Mouse (Mus musculus): ENCODE results near the gene Zfp46. TPM values are rescaled to one million over a fixed set of nuclear protein-coding genes. Genes with fewer than 3 reads are reported as not detected.

Zfp46 gene
- total RNA-seq, 2 experiments from 2014 or later: 39.3 to 54.1 TPM

GRCm38 (mm10) chr4:136304181-136304580, 19.7 kb downstream of the Zfp46 start:
- DNase-seq (ENCODE audit: low spot score): no peak
- intact Hi-C loops (cut with DNase I): no loop called here

- DNase-seq (ENCODE audit: low spot score): no peak
- intact Hi-C loops (cut with DNase I): loop anchor here (2.0 kb wide), 1 partner anchor 22 kb away; no protein-coding TSS in a partner anchor
These were observed 23.9 kb downstream of the Zfp46 start for GRCm38 (mm10) chr4:136308355-136308754.

- DNase-seq (ENCODE audit: low spot score): no peak
- intact Hi-C loops (cut with DNase I): loop anchor here (2.0 kb wide), 1 partner anchor 23 kb away; no protein-coding TSS in a partner anchor
These were observed 25.3 kb downstream of the Zfp46 start for GRCm38 (mm10) chr4:136309780-136310179.

DNA sequence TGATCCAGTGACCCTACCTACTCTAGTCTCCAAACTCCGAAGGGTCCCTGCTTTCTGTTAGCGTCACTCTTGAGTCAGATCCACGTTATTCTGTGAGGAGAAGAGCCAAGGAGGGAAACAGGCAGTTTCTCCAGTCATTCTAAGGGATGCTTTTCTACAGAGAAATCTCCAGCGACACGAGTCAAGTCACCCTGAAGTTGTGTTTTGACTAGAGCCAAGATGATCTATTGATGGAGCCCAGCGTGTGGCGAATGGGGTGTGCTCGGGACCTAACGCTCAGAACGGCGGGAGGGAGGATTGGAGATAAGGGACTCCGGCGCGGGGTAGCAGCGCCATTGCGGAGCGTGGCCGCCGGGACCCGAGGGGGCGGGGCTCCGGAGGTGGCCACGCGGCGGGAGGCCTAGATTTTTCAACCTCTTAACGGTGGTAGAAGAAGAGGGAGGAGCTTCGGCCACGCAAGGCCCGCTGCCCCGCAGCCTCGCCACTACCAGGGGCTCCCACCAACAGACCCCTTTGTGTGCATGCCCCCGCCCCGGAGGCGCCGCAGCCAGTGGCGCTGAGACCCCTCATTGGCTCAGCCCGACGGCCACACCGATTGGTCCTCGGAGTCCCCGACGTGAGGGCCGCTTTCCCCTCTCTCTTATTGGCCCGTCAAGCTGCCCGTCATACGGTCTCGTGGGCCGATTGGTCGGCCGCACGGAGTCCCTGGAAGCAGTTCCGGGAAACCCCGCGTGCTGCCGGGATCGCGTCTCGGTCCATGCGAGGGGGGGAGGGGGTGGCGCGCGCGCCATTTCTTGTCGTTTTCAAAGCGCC, 26.0 kb downstream of the Zfp46 start, which contains the start of gene Hnrnpr:
TSS of gene Hnrnpr (plus strand) at position 714 of the 813 bp plus-strand sequence.
- intact Hi-C loops (cut with DNase I): no loop called here

DNA sequence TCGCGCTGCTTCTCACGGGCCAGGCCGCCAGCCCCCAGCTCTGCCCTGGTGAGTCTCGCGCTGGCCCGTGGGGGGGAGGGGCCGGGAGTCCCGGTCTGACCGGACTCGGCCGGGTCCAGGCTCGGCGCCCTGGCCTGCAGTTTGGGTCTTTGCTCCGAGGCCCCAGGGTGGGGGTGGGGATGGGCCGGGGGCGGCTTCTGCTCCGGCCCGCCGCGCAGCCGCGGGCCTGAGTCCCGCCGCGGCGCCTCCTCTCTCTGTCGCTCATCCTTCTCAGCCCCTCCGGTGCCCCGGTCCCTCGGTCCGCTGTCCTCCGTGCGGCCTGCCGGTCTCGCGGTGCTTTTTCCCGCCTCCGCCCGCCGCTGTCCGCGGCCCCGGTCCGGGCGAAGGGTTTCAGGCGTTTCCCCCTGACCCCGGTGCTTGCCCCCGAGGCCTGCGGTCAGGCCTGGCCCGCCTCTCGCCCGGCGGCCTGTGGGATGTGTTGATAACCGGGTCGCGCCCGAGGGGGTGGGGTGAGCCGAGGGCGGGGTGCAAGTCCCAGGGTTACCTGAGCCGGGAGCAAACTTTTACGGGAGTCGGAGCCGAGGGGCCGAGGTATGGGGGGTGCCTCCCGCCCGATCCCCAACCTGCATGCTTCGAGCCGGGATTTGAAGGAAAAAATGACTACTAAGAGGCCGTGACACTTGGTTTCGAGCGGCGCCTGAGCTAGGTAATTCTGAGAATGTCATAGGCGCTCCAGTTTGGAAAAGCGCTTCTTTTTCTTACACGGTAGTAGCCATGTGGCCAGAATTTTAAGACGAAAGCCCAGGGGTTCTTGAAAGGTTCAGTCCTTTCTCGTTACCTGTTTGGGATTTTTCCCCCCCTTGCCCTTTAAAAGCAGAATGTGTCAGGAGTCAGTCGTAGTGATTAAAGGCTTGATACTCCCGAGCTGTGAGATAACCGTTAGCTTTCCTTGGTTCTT, 26.8 kb downstream of the Zfp46 start:
- DNase-seq (ENCODE audit: low spot score): peak; percentile 39
- intact Hi-C loops (cut with DNase I): no loop called here

More for the DNA sequence above, 26.0 kb downstream of the Zfp46 start, which contains the start of gene Hnrnpr:
- peak; percentile 98 for DNase-seq (ENCODE audit: low spot score)

- no peak for DNase-seq (ENCODE audit: low spot score)
- intact Hi-C loops (cut with DNase I): no loop called here
These were observed 28.1 kb downstream of the Zfp46 start for GRCm38 (mm10) chr4:136312616-136313015.

- no peak for DNase-seq (ENCODE audit: low spot score)
- intact Hi-C loops (cut with DNase I): no loop called here
These were observed 33.2 kb downstream of the Zfp46 start for GRCm38 (mm10) chr4:136317667-136318066.

- intact Hi-C loops (cut with DNase I): loop anchor here (5.0 kb wide), 2 partner anchors 33 to 118 kb away; no protein-coding TSS in a partner anchor
- DNase-seq (ENCODE audit: low spot score): no peak
These were observed 35.5 kb downstream of the Zfp46 start for GRCm38 (mm10) chr4:136320016-136320415.

GRCm38 (mm10) chr4:136324226-136324625, 39.7 kb downstream of the Zfp46 start:
- peak; percentile 2 for DNase-seq (ENCODE audit: low spot score)
- intact Hi-C loops (cut with DNase I): loop anchor here (1.0 to 5.0 kb wide), 3 partner anchors 37 to 122 kb away; no protein-coding TSS in a partner anchor

DNA sequence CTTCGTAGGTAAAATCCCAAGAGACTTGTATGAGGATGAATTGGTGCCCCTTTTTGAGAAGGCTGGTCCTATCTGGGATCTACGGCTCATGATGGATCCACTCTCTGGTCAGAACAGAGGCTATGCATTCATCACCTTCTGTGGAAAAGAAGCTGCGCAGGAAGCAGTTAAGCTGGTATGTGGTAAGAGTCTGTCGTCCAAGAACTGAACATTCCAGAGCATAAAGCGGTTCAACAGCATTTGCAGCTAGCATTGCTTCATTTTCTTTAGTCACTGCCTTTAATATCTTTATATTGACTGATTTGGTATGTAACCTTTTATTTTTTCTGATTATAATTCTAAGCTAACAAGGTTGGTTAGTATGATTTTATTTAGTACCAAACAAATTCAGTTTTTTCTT, 42.8 kb downstream of the Zfp46 start:
- no peak for DNase-seq (ENCODE audit: low spot score)
- intact Hi-C loops (cut with DNase I): no loop called here

DNA sequence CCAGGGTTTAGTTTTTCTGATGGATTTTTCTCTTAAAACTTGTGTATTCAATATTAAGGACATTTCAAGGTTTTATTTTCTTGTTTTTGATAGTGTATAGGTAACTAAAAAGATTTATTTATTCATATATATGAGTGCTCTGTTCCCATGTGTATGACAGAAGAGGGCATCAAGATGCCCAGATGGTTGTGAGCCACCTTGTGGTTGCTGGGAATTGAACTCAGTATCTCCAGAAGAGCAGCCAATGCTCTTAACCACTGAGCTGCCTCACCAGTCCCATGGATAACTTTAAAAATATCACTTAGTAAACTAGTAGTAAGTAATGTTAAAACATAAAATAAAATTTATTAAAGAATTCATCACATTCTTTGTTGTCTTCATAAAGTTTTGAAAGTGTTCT, 43.6 kb downstream of the Zfp46 start:
- intact Hi-C loops (cut with DNase I): no loop called here
- no peak for DNase-seq (ENCODE audit: low spot score)

DNA sequence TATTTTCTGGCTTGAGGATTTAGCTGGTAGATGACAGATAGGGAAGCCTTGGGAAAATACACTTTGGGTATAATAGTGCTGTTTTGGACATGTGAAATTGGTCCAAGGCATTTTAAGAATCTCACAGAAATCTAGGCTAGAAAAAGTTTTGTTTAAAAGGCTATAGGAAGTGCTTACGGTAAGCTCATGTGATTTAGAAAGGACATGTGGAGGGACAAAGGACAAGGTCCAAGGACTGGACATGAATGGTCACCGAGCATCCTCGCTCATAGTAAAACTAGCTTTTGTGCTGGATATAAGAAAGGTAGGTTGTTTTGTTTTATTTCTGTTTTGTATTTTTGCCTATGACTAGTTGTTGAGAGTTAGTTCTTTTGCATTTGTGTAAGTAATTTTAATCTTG, 47.2 kb downstream of the Zfp46 start:
- intact Hi-C loops (cut with DNase I): no loop called here
- no peak for DNase-seq (ENCODE audit: low spot score)

- intact Hi-C loops (cut with DNase I): no loop called here
- no peak for DNase-seq (ENCODE audit: low spot score)
These were observed 48.7 kb downstream of the Zfp46 start for GRCm38 (mm10) chr4:136333191-136333590.

GRCm38 (mm10) chr4:136335065-136335464, 50.6 kb downstream of the Zfp46 start:
- intact Hi-C loops (cut with DNase I): no loop called here
- DNase-seq (ENCODE audit: low spot score): no peak

- DNase-seq (ENCODE audit: low spot score): no peak
- intact Hi-C loops (cut with DNase I): no loop called here
These were observed 52.6 kb downstream of the Zfp46 start for GRCm38 (mm10) chr4:136337129-136337528.

Other genes starting within 250 kb of the Zfp46 start
- gene Rpl11, start 231.3 kb upstream of the Zfp46 start, total RNA-seq (2021): 100 to 1,000 TPM; 230 to 252 TPM
- gene Id3, start 141.2 kb upstream of the Zfp46 start, total RNA-seq (2021): 10 to 100 TPM; 46.9 to 70.1 TPM
- gene E2f2, start 112.3 kb upstream of the Zfp46 start, total RNA-seq (2021): 1 to 10 TPM; 1.9 to 4.3 TPM
- 10 to 100 TPM in 1 of 2 experiments, 1 to 10 TPM in 1; 8.7 to 11.8 TPM for gene Asap3, start 78.3 kb upstream of the Zfp46 start, total RNA-seq (2021)
- gene Tcea3, start 37.0 kb upstream of the Zfp46 start, total RNA-seq (2021): 100 to 1,000 TPM; 101 to 111 TPM
- gene Hnrnpr, start 26.3 kb downstream of the Zfp46 start, total RNA-seq (2021): 10 to 100 TPM; 44.6 to 44.9 TPM
- not detected for gene Htr1d, start 138.8 kb downstream of the Zfp46 start, total RNA-seq (2021)
- under 1 TPM; 0.23 to 0.53 TPM for gene 6030445D17Rik, start 177.6 kb downstream of the Zfp46 start, total RNA-seq (2021)
- gene Luzp1, start 185.1 kb downstream of the Zfp46 start, total RNA-seq (2021): 10 to 100 TPM; 43.4 to 50.2 TPM

Measured in heart, postnatal 25 days (tissue).